Mouse (Mus musculus) liver, postnatal 0 days (tissue): ENCODE data around the gene Slc24a4. TPM values are rescaled to one million over a fixed set of nuclear protein-coding genes. Genes with fewer than 3 reads are reported as not detected.

Experiments
- ATAC-seq: fragments of 200-750 bp; cut with Nextera tagmentation; 2 replicates; pipeline ENCODE4 v1.8.0; 2017; ENCODE audit warnings: mild to moderate bottlenecking, moderate library complexity
- DNase-seq: peaks from one replicate; pipeline ENCODE4 v3.0.0-alpha.2; 2016
- H3K27ac ChIP-seq: fragments of 300-500 bp; sonication (generic); 2 replicates; pipeline ENCODE4 v1.5.1; 2014; ENCODE audit warnings: antibody characterized with exemption, moderate library complexity, mild to moderate bottlenecking, low read depth
- H3K27me3 ChIP-seq: fragments of 300-500 bp; sonication (generic); 2 replicates; pipeline ENCODE4 v1.6.1; 2014; ENCODE audit warnings: low read length, control low read depth, mixed read lengths; ENCODE audit not compliant: insufficient read depth
- H3K36me3 ChIP-seq: fragments of 300-500 bp; sonication (generic); replicated peaks from 2 replicates; pipeline ENCODE4 v1.6.1; 2014; ENCODE audit warnings: mild to moderate bottlenecking, control low read depth, low read length, moderate library complexity, mixed read lengths; ENCODE audit not compliant: insufficient read depth
- H3K4me1 ChIP-seq: fragments of 300-500 bp; sonication (generic); 2 replicates; pipeline ENCODE4 v1.6.1; 2014; ENCODE audit warnings: antibody characterized with exemption, mild to moderate bottlenecking, control low read depth; ENCODE audit not compliant: insufficient read depth
- H3K4me2 ChIP-seq: fragments of 300-500 bp; sonication (generic); 2 replicates; pipeline ENCODE4 v1.6.1; 2014; ENCODE audit warnings: low read depth, mild to moderate bottlenecking, low read length, moderate library complexity, mixed read lengths
- H3K4me3 ChIP-seq: fragments of 300-500 bp; sonication (generic); 2 replicates; pipeline ENCODE4 v1.5.1; 2014; ENCODE audit warnings: low read depth, low read length
- H3K9ac ChIP-seq: fragments of 300-500 bp; sonication (generic); replicated peaks from 2 replicates; pipeline ENCODE4 v1.6.1; 2014; ENCODE audit warnings: mild to moderate bottlenecking, moderate library complexity
- H3K9me3 ChIP-seq: fragments of 300-500 bp; sonication (generic); 2 replicates; pipeline ENCODE4 v1.6.1; 2016; ENCODE audit warnings: mild to moderate bottlenecking, control low read depth, low read length, mixed read lengths
- CTCF ChIP-seq: sonication (generic); IDR thresholded peaks from 2 replicates; pipeline ENCODE4 v1.5.1; 2016; ENCODE audit warnings: antibody characterized with exemption, low read depth
- EP300 ChIP-seq: IDR thresholded peaks from 2 replicates; pipeline ENCODE4 v1.6.1; 2016; ENCODE audit warnings: antibody characterized with exemption, low read depth, mild to moderate bottlenecking
- WGBS: fragments of 180-500 bp; shearing (Covaris S2); extraction: QIAGEN DNeasy Blood & Tissue Kit; methylation state at CpG from one replicate; pipeline ENCODE4 v1.1.7; 2014; ENCODE audit not compliant: insufficient replicate concordance; 5-methylcytosine and 5-hydroxymethylcytosine counted together
- polyA plus RNA-seq: library from polyadenylated mRNA; unstranded; fragments of >200 nt; fragmentation: Nextera tagmentation; extraction: Ambion mirVana; gene quantifications from 2 replicates; pipeline ENCODE4 v1.2.1, GENCODE M21; 2015

Slc24a4 gene
- polyA plus RNA-seq, 1 experiment from 2014 or later, result 0.08 TPM

DNA sequence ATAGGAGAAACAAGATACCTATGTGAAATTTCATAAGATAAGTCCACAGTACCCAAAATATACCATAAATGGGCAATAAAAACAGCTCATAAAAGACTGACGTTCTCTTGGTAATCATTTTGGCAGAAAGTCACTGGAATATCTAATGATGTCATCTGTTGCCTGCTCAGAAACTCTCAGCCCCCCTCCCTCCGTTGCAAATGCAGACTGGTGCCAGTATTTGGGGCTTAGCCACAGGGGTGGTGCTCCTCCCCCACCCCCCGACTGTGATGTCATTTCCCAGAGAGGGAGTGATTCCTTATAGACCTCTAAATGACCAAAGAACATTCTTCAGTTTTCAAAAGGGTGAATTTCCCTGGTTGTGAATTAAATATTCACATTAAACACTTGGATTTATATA lies 96.6 kb downstream of the Slc24a4 start:
- DNase-seq (no peak), ATAC-seq (no peak)
- H3K9me3 ChIP-seq, result no peaks in the 10 kb centered on the region
- H3K27ac ChIP-seq, result no peak overlapping the region
- H3K27me3 ChIP-seq, result no peaks in the 10 kb centered on the region
- no peak for TF ChIP-seq EP300
- TF ChIP-seq CTCF, result no peak
- H3K4me2 ChIP-seq, result no peak overlapping the region
- no peaks in the 10 kb centered on the region for H3K4me1 ChIP-seq
- H3K9ac ChIP-seq, result no peak overlapping the region
- no peaks in the 10 kb centered on the region for H3K36me3 ChIP-seq
- H3K4me3 ChIP-seq, result no peak overlapping the region
- 39% methylated on average over 3 of the region's 3 CpGs for WGBS

DNA sequence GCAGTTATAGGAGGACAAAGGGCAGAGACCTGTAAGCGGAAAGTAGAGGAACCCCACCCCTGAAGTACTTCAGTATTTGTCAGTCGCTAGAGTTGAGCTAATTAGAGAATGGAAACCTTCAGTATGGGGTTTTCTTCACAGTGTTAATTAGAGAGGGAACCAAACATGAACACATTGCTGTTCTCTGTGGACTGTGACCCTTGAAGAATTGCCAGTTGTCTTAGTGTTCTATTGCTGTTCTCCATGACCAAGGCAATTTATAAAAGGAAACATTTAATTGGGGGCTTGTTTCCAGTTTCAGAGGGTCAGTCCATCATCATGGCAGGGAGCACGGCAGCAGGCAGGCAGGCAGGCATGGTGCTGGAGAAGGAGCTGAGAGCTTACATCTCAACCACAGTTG lies 107.0 kb downstream of the Slc24a4 start:
- no peak overlapping the region for H3K27ac ChIP-seq
- TF ChIP-seq CTCF, result no peak

GRCm38 (mm10) chr12:102236317-102236716 lies 107.8 kb downstream of the Slc24a4 start:
- Histone ChIP-seq H3K27ac (no peak overlapping the region), H3K4me3 (no peak overlapping the region), H3K4me2 (no peak overlapping the region), H3K4me1 (no peaks in the 10 kb centered on the region), H3K36me3 (no peaks in the 10 kb centered on the region), H3K27me3 (no peaks in the 10 kb centered on the region), H3K9ac (no peak overlapping the region), H3K9me3 (no peaks in the 10 kb centered on the region)
- no peak for ATAC-seq
- no peak for DNase-seq
- WGBS, result 80% methylated on average over 6 of the region's 6 CpGs
- no peak for TF ChIP-seq CTCF
- TF ChIP-seq EP300, result no peak

More for the DNA sequence above, 107.0 kb downstream of the Slc24a4 start:
- ATAC-seq, result no peak
- Histone ChIP-seq H3K9me3 (no peaks in the 10 kb centered on the region), H3K9ac (no peak overlapping the region), H3K4me3 (no peak overlapping the region), H3K4me2 (no peak overlapping the region), H3K4me1 (no peaks in the 10 kb centered on the region), H3K27me3 (no peaks in the 10 kb centered on the region), H3K36me3 (no peaks in the 10 kb centered on the region)
- 80% methylated on average over 3 of the region's 3 CpGs for WGBS
- no peak for DNase-seq

DNA sequence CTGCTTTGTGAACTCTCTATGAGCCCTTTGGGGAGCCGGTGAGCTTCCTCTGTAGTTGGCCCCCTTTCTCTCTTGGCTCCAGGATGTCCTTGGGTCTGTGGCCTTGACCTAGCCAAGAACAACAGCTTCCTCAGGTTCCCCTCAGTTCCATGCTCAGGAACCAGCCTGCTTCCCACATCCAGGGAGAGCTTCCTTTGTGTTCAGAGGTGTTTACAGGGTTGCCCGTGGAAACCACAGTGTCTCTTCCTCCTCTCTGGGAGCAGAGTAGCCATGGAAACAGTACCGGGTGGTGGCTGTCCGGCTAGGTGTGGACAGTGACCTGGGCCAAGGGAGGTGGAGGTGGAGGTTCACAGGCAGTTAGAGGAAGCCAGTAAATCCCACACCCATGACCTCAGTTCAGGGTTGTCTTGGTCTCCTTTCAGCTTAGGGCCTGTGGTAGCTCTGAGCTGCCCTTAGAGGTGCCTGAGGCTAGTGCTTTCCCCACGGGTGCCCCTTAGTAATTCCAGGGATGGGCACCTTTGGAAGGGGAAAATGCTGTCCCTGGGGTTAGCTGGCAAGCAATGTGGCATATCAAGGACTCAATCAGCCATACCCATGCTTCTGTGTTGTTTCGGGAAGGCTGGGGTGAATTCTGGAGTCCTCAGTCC lies 113.7 kb downstream of the Slc24a4 start:
- Histone ChIP-seq H3K27ac (no peak overlapping the region), H3K4me1 (no peaks in the 10 kb centered on the region), H3K9me3 (no peaks in the 10 kb centered on the region), H3K4me2 (no peak overlapping the region), H3K27me3 (no peaks in the 10 kb centered on the region), H3K9ac (no peak overlapping the region), H3K36me3 (no peaks in the 10 kb centered on the region), H3K4me3 (no peak overlapping the region)
- no peak for TF ChIP-seq EP300
- TF ChIP-seq CTCF, result no peak
- WGBS, result 60% methylated on average over 6 of the region's 6 CpGs
- DNase-seq, result no peak
- peak; percentile 40; the same call in 1 of the 2 replicates for ATAC-seq

DNA sequence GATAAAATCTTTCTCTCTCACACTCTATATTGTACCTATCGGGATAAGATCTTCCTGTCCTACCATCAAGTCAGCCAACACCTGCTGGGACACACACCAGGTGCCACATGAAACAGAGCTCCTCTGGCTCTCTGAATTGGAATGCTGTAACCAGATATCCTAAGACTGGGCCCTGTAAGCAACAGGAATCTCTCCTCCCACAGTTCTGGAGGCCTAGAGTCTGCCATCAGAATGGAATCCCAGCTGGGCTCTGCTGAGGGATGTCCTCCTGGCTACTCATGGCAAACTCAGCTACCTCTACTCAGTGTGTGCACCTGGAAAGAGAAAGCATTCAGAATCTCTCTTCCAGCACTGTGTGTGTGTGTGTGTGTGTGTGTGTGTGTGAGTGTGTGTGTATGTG lies 115.4 kb downstream of the Slc24a4 start:
- Histone ChIP-seq H3K27ac (no peak overlapping the region), H3K27me3 (no peaks in the 10 kb centered on the region), H3K9me3 (no peaks in the 10 kb centered on the region), H3K36me3 (no peaks in the 10 kb centered on the region), H3K4me1 (no peaks in the 10 kb centered on the region), H3K4me2 (no peak overlapping the region), H3K9ac (no peak overlapping the region), H3K4me3 (no peak overlapping the region)
- no peak for DNase-seq
- TF ChIP-seq CTCF, result no peak
- TF ChIP-seq EP300, result no peak
- no peak for ATAC-seq
- 68% methylated on average over 1 of the region's 1 CpGs for WGBS

DNA sequence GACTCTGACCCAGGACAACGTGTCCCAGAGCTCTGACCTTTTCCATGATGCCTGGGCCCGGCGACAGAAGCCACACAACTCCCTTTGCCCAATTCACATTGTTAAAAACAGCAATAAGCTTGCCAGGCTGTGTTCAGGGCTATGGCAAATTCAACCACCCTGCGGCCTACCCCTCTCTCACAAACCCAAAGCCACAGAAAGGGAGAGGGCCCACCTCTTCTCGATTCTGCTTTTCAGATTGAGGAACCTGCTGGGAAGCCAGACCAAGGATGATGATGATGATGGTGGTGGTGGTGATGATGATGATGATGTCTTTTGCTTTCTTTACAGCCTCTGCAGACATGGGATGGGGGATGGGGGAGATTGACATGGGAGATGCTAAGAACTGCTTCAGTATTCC lies 117.7 kb downstream of the Slc24a4 start:
- 60% methylated on average over 5 of the region's 5 CpGs for WGBS
- no peak for TF ChIP-seq CTCF
- no peak for TF ChIP-seq EP300
- DNase-seq (no peak), ATAC-seq (no peak)
- H3K4me2 ChIP-seq, result no peak overlapping the region
- H3K9me3 ChIP-seq, result no peaks in the 10 kb centered on the region
- H3K4me3 ChIP-seq, result no peak overlapping the region
- no peaks in the 10 kb centered on the region for H3K4me1 ChIP-seq
- no peaks in the 10 kb centered on the region for H3K27me3 ChIP-seq
- no peak overlapping the region for H3K27ac ChIP-seq
- H3K9ac ChIP-seq, result no peak overlapping the region
- H3K36me3 ChIP-seq, result no peaks in the 10 kb centered on the region

DNA sequence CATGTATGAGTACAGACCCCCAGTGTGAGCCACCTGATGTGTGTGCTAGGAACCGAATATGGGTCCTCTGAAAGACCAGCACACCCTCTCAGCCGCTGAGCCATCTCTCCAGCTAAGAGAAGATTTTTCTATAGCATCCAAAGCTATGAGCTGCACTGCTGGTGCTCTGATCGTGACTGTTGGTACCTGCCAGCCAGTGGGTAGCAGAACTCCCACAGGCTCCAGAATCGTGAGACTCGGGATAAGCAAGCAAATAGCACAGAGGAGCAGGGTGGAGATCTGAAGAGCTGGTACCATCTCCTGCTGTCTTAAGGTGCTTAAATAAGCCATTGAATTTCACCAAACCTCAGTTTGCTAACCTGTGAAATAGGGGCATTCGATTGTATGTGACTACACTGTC lies 119.6 kb downstream of the Slc24a4 start:
- Histone ChIP-seq H3K27ac (no peak overlapping the region), H3K9me3 (no peaks in the 10 kb centered on the region), H3K27me3 (no peaks in the 10 kb centered on the region), H3K36me3 (no peaks in the 10 kb centered on the region), H3K4me2 (no peak overlapping the region), H3K4me1 (no peaks in the 10 kb centered on the region), H3K4me3 (no peak overlapping the region), H3K9ac (no peak overlapping the region)
- TF ChIP-seq EP300, result no peak
- TF ChIP-seq CTCF, result no peak
- 75% methylated on average over 6 of the region's 6 CpGs for WGBS
- DNase-seq (no peak), ATAC-seq (no peak)
